Mouse (Mus musculus): ENCODE data around the gene 9130213A22Rik. TPM values are rescaled to one million over a fixed set of nuclear protein-coding genes. Genes with fewer than 3 reads are reported as not detected.

The 9130213A22Rik gene
- not detected for total RNA-seq (2023)

GRCm38 (mm10) chr11:69122336-69122951, at the start of gene 9130213A22Rik:
TSS of gene 9130213A22Rik (minus strand) at chr11:69122589.

GRCm38 (mm10) chr11:69156800-69157199, 34.4 kb upstream of the 9130213A22Rik start, which contains the start of gene Alox12b:
TSS of gene Alox12b (plus strand) at chr11:69156989.

DNA sequence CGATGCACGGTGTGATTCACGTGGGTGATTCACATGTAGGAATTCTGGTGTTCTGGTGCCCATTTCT, 3.3 kb upstream of the 9130213A22Rik start, which contains the start of gene Aloxe3:
TSS of gene Aloxe3 (plus strand) at position 45 of the 67 bp plus-strand sequence.

GRCm38 (mm10) chr11:69120221-69121000, 2.0 kb downstream of the 9130213A22Rik start, which contains the start of gene Hes7:
TSS of gene Hes7 (plus strand) at chr11:69120404.

GRCm38 (mm10) chr11:69094697-69095429, 27.5 kb downstream of the 9130213A22Rik start, which contains the start of gene Per1:
TSS of gene Per1 (plus strand) at chr11:69095217.

DNA sequence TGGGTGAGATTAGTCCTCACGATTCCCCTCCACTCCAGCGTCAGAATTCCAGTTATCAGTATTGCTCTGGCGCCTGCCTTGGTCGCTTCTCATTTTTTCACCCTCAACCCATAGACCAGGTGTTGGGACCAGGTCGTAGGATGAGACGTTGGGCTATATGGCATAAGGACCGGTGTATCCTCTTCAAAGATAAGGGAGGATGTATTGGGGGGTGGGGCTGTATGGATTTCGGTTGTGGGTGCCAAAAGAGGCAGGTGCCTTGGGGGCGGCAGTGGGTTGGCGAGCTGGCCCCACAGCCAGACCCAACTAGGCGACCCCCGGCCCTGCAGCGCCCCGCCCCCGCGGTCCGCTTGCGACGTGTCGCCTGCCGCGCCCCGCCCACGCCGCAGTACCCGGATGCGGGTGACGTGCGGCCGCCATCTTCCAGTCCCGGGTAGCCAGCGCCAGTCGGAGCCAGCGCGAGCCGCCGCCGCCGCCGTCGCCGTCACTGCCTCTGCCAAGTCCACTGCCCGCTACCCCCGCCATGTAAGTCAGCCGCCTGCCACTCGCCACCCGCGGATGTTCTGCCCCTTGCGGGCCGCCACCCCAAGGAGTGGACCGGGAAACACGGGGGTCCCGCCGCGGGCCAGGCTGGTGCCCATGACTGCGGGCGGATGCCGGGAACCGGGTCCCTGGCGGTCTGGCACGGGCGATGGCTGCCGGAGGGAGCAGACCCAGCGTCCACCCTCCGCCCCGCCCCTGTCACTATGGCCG, 34.1 kb downstream of the 9130213A22Rik start, which contains the start of gene Vamp2:
TSS of gene Vamp2 (plus strand) at position 388 of the 753 bp plus-strand sequence.

GRCm38 (mm10) chr11:69070590-69071222, 51.7 kb downstream of the 9130213A22Rik start, which contains the start of gene Tmem107:
TSS of gene Tmem107 (plus strand) at chr11:69070806.

Other genes with a start within 250 kb of the 9130213A22Rik start
- gene Rnf222, start 234.0 kb downstream of the 9130213A22Rik start, total RNA-seq (2023): not detected
- gene Rpl26, start 221.0 kb downstream of the 9130213A22Rik start, total RNA-seq (2023): 1,000 to 10,000 TPM; 3,013 to 3,032 TPM
- gene Odf4, start 195.5 kb downstream of the 9130213A22Rik start, total RNA-seq (2023): not detected
- not detected for gene Arhgef15, start 165.1 kb downstream of the 9130213A22Rik start, total RNA-seq (2023)
- 1 to 10 TPM; 3.4 to 5.1 TPM for gene Slc25a35, start 154.5 kb downstream of the 9130213A22Rik start, total RNA-seq (2023)
- 10 to 100 TPM; 12.2 to 17.5 TPM for gene Rangrf, start 147.4 kb downstream of the 9130213A22Rik start, total RNA-seq (2023)
- gene Pfas, start 114.1 kb downstream of the 9130213A22Rik start, total RNA-seq (2023): 10 to 100 TPM; 22.5 to 32.2 TPM
- 10 to 100 TPM; 22.0 to 24.7 TPM for gene Ctc1, start 106.7 kb downstream of the 9130213A22Rik start, total RNA-seq (2023)
- 1 to 10 TPM; 1.8 to 6.1 TPM for gene Aurkb, start 76.9 kb downstream of the 9130213A22Rik start, total RNA-seq (2023)
- 10 to 100 TPM in 1 of 2 experiments, 1 to 10 TPM in 1; 9.0 to 12.8 TPM for gene Borcs6, start 62.9 kb downstream of the 9130213A22Rik start, total RNA-seq (2023)
- gene Tmem107, start 51.8 kb downstream of the 9130213A22Rik start, total RNA-seq (2023): 1 to 10 TPM in 1 of 2 experiments, under 1 TPM in 1; 0.82 to 2.4 TPM
- gene Vamp2, start 34.1 kb downstream of the 9130213A22Rik start, total RNA-seq (2023): 100 to 1,000 TPM; 396 to 405 TPM
- 100 to 1,000 TPM; 279 to 361 TPM for gene Per1, start 27.4 kb downstream of the 9130213A22Rik start, total RNA-seq (2023)
- not detected for gene Hes7, start 2.2 kb downstream of the 9130213A22Rik start, total RNA-seq (2023)
- gene Aloxe3, start 3.3 kb upstream of the 9130213A22Rik start, total RNA-seq (2023): under 1 TPM; 0.30 to 0.55 TPM
- not detected for gene Alox12b, start 34.4 kb upstream of the 9130213A22Rik start, total RNA-seq (2023)
- 1 to 10 TPM; 1.2 to 1.6 TPM for gene Alox8, start 75.3 kb upstream of the 9130213A22Rik start, total RNA-seq (2023)
- gene Gucy2e, start 114.4 kb upstream of the 9130213A22Rik start, total RNA-seq (2023): under 1 TPM; 0.06 to 0.12 TPM
- 10 to 100 TPM; 13.4 to 18.0 TPM for gene Cntrob, start 201.2 kb upstream of the 9130213A22Rik start, total RNA-seq (2023)
- 10 to 100 TPM; 22.6 to 26.6 TPM for gene Trappc1, start 201.4 kb upstream of the 9130213A22Rik start, total RNA-seq (2023)
- 1 to 10 TPM; 1.1 to 1.8 TPM for gene Kcnab3, start 203.7 kb upstream of the 9130213A22Rik start, total RNA-seq (2023)
- 1 to 10 TPM; 1.5 to 2.4 TPM for gene Rnf227, start 217.9 kb upstream of the 9130213A22Rik start, total RNA-seq (2023)
- 100 to 1,000 TPM; 777 to 802 TPM for gene Chd3, start 246.8 kb upstream of the 9130213A22Rik start, total RNA-seq (2023)